Mouse (Mus musculus): ENCODE data around the gene Fau.
"Not testable (repeated sequence)": the region's sequence is repeated elsewhere in the genome, so short reads cannot be mapped to it uniquely, and the experiment has no call there.

GRCm38 (mm10) chr19:6044102-6044501, 13.5 kb upstream of the Fau start:
- TF ChIP-seq GATA1 (IDR thresholded peaks at IDR 0.05; ENCODE audit: low read depth, low read length) (0 out of 2 replicates have a peak, but pooled peaks have one; percentile 3), CTCF (IDR thresholded peaks at IDR 0.05 in 2 of 3, conservative IDR thresholded peaks at IDR 0.05 in 1 of 3; ENCODE audit: control insufficient read depth in 1 of 3, insufficient read depth in 1 of 3, low read depth in 2 of 3, low read length in 3 of 3, poor library complexity in 1 of 3, severe bottlenecking in 1 of 3) (peak; percentile 22 to 82 (median 35); a peak in 4 of 6 replicates)
- TF ChIP-seq POLR2A (IDR thresholded peaks at IDR 0.05; ENCODE audit: control insufficient read depth in 1 of 2, insufficient read depth in 1 of 2, low read depth in 1 of 2, low read length in 2 of 2, poor library complexity in 1 of 2); UBTF (IDR thresholded peaks at IDR 0.05; ENCODE audit: borderline replicate concordance, insufficient read depth, low read depth, low read length); POLR2AphosphoS2 (IDR thresholded peaks at IDR 0.05; ENCODE audit: low read length); USF2 (IDR thresholded peaks at IDR 0.05; ENCODE audit: borderline replicate concordance in 1 of 2, insufficient read depth in 1 of 2, low read depth in 1 of 2, low read length in 2 of 2); CHD1 (IDR thresholded peaks at IDR 0.05; ENCODE audit: low read depth, low read length); CHD2 (IDR thresholded peaks at IDR 0.05; ENCODE audit: low read length): not testable (repeated sequence)
